Mouse (Mus musculus) spleen, adult 18-20 months (tissue): ENCODE measurements around the gene Ctdnep1.

Experiments used
- DNase-seq, 2 experiments: peaks; one replicate each; pipeline ENCODE4 v3.0.0; 2022; ENCODE audit warnings: mixed read lengths in 2 of 2

Gene Ctdnep1

DNA sequence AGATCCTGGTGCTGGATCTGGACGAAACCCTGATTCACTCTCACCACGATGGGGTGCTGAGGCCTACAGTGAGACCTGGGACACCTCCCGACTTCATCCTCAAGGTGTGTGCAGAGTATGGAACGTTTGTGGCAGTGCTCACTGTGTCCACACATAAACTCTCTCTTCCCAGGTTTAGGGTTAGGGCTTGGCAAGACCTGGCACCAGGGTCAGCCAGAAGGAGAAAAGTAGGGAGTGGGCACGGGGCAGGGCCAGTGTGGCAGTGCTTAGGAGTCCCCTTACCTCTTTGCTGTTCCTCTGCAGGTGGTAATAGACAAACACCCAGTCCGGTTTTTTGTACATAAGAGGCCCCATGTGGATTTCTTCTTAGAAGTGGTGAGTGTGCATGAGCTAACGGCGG is 3.5 kb downstream of the Ctdnep1 start:
- DNase-seq, result no peak

GRCm38 (mm10) chr11:69989949-69990348 is 9.0 kb downstream of the Ctdnep1 start:
- no peak for DNase-seq

DNA sequence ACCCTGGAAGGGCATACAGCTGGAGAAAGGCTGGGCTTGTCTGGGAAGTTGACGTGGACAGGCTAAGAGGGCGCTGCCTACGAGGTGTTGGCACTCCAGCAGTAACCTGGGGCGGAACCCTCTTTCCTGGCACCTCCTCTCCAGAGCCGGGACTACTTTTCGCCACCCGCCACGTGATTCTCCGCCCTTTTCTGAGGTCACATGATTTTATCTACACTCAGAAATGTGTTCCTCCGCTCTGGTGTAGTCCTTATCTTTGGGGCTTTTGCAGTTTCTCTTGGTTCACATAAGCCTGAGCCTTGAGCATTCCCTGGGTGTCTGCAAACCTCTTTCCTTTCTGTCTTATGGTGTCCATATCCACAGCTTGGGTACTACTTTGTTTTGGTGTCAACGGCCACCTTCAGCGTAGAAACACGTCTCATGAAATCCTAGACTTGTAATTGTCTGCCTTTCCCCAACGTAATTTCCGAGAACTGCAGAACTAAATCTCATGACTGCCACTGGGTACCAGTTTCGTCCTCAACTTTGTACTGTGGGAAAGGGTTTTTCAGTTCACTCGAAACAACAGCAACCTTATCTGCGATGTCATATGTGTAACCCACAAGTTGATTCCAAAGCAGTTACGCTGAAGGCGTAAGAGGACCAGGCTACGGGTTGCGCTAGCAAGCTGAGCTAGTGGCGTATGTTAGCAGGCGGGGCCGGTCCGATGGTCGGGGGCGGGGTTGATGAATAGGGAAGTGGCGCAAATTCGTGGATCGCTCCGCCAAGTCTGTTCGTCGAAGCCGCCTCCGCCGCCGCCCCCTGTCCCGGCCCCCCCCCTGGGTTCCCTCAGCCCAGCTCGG is 10.1 kb downstream of the Ctdnep1 start, which contains the start of gene Gabarap:
Gene Gabarap, plus strand, starts transcription at position 294 of the 842 bp plus-strand sequence.
- DNase-seq, result peak; percentile 91 to 93

DNA sequence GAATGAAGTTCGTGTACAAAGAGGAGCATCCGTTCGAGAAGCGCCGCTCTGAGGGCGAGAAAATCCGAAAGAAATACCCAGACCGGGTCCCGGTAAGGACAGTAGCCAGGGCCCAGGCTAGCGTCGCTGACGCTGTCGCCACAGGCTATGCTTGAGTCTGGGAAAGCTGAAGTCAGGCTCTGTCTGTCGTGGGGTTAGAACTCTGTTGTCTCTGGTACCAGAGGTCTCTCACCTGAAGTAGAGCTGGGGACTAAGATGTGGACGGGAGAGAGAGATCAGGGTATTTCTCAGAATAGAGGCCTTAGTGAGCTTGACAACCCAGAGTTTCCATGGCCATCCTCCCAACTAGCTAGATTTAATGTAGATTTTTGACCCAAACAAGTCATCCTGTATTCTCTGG is 10.8 kb downstream of the Ctdnep1 start:
- DNase-seq, result no peak

- no peak for DNase-seq
These were observed 11.4 kb downstream of the Ctdnep1 start for GRCm38 (mm10) chr11:69992396-69992795.

- DNase-seq, result no peak
These were observed 12.0 kb downstream of the Ctdnep1 start for GRCm38 (mm10) chr11:69992932-69993331.

DNA sequence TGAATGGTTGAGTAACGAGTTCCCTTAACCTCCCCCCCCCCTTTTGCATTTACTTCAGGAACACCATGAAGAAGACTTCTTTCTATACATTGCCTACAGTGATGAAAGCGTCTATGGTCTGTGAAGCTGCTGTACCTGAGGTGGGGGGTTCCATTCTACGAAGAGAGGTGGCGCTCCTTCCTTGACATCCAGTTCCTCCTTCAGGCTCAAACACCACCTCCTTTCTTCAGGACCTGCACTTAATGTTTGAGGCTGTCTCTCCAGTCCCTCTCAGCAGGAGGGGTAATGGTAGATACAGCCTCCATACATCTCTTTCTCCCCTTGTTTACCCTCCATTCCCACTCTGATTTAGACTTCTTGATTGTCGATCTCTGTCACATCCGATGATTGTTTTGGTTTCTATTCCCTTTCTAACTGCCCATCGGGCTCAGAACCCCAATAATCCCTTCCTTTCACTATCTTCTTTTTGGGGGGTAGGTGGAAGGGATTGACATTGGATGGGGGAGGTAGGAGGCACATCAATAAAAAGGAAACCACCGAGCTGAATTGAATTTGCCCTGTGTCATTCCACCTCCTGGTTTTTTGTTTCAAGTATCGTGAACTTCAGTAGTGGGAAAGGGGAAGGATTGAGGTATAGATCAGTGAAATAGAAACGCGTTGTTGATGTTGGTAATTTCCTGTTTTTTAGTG is 13.6 kb downstream of the Ctdnep1 start:
- no peak for DNase-seq

DNA sequence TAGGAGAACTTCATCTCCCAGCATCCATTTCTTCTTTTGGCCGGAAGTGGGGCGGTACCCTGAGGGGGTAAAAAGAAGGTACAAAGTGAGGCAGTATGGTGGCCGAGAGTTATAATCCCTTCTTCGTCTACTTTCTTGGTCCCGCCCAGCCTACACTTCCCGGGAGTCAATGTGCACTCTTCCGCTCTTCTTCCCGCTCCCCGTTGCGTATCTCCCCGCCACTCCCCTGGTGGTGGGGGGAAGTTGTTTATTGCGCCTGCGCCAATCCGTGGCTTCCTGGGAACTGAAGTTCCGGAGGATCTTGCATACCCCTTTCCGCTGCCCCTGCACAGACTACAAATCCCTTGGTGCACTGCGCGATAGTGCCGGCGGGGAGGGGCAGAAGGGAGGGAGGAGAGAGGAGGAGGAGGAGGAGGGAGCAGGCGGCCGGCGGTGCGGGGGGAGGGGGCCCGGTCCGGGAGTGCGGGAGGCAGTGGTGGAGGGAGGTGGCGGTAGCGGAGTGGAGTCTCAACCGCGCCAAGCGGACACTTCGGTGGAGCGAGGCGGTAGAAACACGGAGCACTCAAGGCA is 14.5 kb downstream of the Ctdnep1 start, which contains the start of gene Phf23:
Gene Phf23, plus strand, starts transcription at position 387 of the 570 bp plus-strand sequence.
- peak; percentile 93 to 97 for DNase-seq

GRCm38 (mm10) chr11:69996161-69997061 is 15.5 kb downstream of the Ctdnep1 start:
- peak in 1 of 2 experiments; percentile 57 for DNase-seq

- DNase-seq, result peak; percentile 89 to 90
These were observed 16.1 kb downstream of the Ctdnep1 start for GRCm38 (mm10) chr11:69997070-69997509.

DNA sequence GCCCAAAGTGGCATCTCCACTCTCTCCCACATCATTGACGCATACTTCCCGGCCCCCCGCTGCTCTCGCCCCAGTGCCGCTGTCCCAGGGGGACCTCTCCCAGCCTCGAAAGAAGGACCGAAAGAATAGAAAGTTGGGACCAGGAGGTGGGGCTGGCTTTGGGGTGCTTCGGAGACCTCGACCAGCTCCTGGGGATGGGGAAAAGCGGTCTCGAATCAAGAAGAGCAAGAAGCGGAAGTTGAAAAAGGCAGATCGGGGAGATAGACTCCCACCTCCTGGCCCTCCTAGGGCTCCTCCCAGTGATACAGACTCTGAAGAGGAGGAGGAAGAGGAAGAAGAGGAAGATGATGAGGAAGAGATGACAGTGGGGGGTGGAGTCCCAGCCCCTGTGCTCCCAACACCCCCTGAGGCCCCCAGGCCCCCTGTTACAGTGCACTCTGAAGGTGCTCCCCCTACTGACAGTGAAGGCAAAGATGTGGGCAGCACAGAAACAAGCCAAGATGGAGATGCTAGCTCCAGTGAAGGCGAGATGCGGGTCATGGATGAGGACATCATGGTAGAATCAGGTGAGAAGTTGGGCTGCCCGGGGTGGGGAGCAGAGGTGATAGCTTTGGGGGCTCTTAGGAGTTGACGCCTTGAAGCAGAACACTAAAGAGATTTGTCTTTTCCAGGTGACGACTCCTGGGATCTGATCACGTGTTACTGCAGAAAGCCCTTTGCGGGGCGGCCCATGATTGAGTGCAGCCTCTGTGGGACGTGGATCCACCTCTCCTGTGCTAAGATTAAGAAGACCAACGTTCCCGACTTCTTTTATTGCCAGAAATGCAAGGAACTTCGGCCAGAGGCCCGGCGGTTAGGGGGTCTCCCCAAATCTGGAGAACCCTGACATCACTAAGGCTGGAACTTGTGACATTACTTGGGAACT is 17.9 kb downstream of the Ctdnep1 start:
- no peak for DNase-seq

- DNase-seq, result no peak
These were observed 18.7 kb downstream of the Ctdnep1 start for GRCm38 (mm10) chr11:69999666-70000065.

GRCm38 (mm10) chr11:70000396-70000898 is 19.5 kb downstream of the Ctdnep1 start, which contains the start of gene Dvl2:
TSS of gene Dvl2 (plus strand) at chr11:70000595.
- DNase-seq, result peak; percentile 84 to 86

DNA sequence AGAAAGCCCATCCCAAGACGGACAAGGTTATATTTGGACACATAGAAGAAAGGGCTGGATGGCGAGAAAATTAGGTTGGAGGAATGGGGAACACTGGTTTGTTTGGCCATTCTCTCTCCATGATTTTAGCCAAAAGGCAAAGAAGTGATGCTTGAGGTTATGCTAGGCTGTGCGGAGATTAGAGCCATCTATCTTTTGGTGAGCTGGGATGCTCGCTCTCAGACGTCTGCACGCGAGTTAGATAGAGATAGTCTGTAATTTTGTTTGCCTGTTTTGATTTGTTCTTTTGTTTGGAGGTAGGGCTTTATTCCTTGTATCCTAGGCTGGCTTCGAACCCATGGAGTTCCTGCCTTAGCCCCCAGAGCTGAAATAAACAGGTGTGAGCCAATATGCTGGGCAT is 20.2 kb downstream of the Ctdnep1 start:
- no peak for DNase-seq

DNA sequence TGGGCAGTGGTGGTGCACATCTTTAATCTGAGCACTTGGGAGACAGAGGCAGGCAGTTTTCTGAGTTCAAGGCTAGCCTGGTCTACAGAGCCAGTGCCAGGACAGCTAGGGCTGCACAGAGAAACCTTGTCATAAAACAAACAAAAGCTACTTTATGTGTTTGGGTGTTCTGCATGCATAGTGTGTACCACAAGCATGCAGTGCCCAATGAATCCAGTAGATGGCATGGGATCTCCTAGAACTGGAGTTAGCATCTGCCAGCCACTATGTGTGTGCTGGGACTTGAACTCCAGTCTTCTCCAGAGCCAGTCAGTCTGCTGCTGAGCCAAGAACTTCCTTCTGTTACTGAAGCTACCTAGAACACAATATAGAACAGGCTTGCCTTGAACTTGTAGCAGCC is 20.9 kb downstream of the Ctdnep1 start:
- peak in 1 of 2 experiments; percentile 48 for DNase-seq

DNA sequence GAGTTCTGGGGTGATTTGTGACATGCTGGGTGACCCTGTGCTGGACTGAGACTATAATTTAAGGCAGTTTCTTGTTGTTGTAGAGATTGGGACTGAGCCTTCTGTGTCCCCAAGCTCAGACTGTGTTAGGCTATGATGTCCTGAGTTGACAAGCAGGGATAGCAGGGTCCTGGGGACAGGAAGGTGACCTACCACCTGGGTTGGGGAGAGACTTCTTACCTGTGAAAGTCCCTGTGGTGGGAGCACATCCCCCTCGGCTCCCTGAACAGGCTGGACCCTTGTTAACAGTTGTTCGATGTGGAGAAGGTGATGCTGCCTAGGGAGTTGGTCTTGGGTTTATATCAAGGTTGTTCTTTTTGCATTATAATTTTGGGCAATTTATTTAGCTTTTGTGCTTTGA is 21.5 kb downstream of the Ctdnep1 start:
- no peak for DNase-seq

DNA sequence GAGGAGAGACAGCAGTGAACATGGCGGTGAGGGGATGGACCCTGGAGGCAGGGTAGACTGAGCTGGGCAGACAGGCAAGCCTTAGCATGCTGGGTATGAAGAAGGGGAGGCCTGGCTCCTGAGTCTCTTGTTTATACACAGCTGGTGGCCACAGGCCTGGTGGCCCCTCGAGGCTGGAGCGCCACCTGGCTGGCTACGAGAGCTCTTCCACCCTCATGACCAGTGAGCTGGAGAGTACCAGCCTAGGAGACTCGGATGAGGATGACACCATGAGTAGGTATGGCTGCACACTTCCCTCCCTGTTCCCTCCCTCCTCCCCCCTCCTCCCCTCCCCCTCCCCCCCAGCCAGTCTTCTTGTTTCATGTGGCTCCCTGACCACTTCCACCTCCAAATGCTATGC is 24.6 kb downstream of the Ctdnep1 start:
- DNase-seq, result peak in 1 of 2 experiments; percentile 36

DNA sequence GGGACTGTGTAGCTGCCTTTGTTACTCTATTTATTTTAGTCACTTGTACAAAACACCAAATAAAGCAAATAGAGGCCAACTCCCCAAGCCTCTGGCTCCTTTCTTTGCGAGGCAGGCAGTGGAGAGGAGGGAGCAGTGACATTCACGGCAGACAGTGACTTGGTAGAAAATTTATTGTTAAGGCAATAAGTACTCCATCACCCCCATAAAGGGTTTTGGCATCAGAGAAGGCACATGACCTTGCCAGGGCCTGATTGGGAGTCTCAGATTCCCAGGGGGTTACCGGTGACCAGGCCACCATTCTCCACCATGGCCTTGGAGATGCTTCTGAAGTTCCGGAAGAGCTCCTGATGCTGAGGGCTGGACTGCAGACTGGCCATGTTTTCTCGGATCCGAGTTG is 29.1 kb downstream of the Ctdnep1 start:
- no peak for DNase-seq

DNA sequence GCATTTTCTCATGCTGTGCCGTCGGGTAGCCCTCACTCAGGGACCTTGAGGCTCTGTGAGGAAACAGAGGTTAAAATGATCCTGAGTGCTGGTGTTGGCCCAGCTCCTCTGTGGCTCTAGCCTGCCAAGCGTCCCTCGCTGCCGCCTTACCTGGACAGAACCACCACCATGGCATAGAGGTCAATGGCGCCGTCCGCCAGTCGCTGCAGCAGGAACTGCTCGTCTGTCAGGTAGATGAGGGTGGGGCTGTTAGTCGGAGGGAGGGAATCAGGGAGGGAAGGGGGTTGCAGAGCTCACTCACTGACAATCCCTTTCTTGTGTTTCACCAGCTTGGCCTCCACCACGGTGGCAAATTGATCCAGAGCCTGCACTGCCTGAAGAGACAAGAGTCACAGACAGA is 29.6 kb downstream of the Ctdnep1 start:
- DNase-seq, result no peak

- no peak for DNase-seq
These were observed 30.0 kb downstream of the Ctdnep1 start for GRCm38 (mm10) chr11:70010961-70011360.

- no peak for DNase-seq
These were observed 32.0 kb downstream of the Ctdnep1 start for GRCm38 (mm10) chr11:70012931-70013330.
